Comparison of ENCODE assay signal across 23 mouse cellular contexts in genomic region chr2:6159219-6159618, GRCm38 (mm10). TPM values are rescaled to one million over a fixed set of nuclear protein-coding genes. Genes with fewer than 3 reads are reported as not detected.
DNase-seq lines count a peak whose midpoint lies in the region; ATAC-seq and TF ChIP-seq lines count a peak whose summit lies in the region.
"Had no signal": no experiment of that assay in that cellular context is flagged by ENCODE, and none has a peak within 500 bp of the region (broad histone marks: within the 10 kb centered on the region; RNA-seq: fewer than 3 reads in every experiment).

No protein-coding gene starts in this region.

- WGBS in heart, embryonic 10.5 days: 79% methylated on average over 9 of the region's 9 CpGs
- 65% methylated on average over 9 of the region's 9 CpGs for WGBS in liver, embryonic 12.5 days (ENCODE audit: insufficient replicate concordance)
- 70% methylated on average over 9 of the region's 9 CpGs for WGBS in liver, postnatal 0 days (ENCODE audit: insufficient replicate concordance)

- TF ChIP-seq EP300 in liver, postnatal 0 days (IDR thresholded peaks at IDR 0.05; ENCODE audit: low read depth): no peak

- peaks cover 22% of the 10 kb centered on the region for H3K4me1 ChIP-seq in heart, embryonic 10.5 days
- peaks cover 29% of the 10 kb centered on the region for H3K4me1 ChIP-seq in liver, embryonic 12.5 days
- H3K4me1 ChIP-seq in liver, postnatal 0 days (ENCODE audit: insufficient read depth): no peaks in the 10 kb centered on the region; the same call in 1 of the 2 replicates

- peak; percentile 41 for DNase-seq in heart, adult 11 months
- no peak for DNase-seq in heart, embryonic 10.5 days (ENCODE audit: low spot score)
- DNase-seq in liver, postnatal 0 days: no peak
- no peak for DNase-seq in spleen, postnatal 10 days (ENCODE audit: low spot score in 2 of 2)
- no peak for DNase-seq in layer of hippocampus, adult 8-10 months (ENCODE audit: low spot score in 2 of 2)
- DNase-seq: adrenal gland, postnatal 14 days; cerebellum, adult 11-12 months; cerebellum, adult 9-10 months; cerebellum, postnatal 25 days; gastrocnemius, adult 2 months; gastrocnemius, postnatal 36 days; heart, adult 2 months had no signal

- no peaks in the 10 kb centered on the region for H3K36me3 ChIP-seq in heart, embryonic 10.5 days
- H3K36me3 ChIP-seq in liver, embryonic 12.5 days: no peaks in the 10 kb centered on the region
- H3K36me3 ChIP-seq in liver, postnatal 0 days (replicated peaks; ENCODE audit: insufficient read depth, low read length): no peaks in the 10 kb centered on the region
- H3K36me3 ChIP-seq: embryonic facial prominence, embryonic 15.5 days; forebrain, embryonic 10.5 days; heart, embryonic 12.5 days; hindbrain, embryonic 10.5 days had no signal

- H3K4me3 ChIP-seq in heart, embryonic 10.5 days: no peak overlapping the region
- H3K4me3 ChIP-seq in liver, embryonic 12.5 days: no peak overlapping the region
- H3K4me3 ChIP-seq in liver, postnatal 0 days (ENCODE audit: low read depth, low read length): no peak overlapping the region
- H3K4me3 ChIP-seq: embryonic facial prominence, embryonic 15.5 days; erythroblast, embryonic 14.5 days; forebrain, embryonic 10.5 days; gastrocnemius, adult 2 months; heart, adult 2 months; heart, embryonic 12.5 days; hindbrain, embryonic 10.5 days had no signal

- 0 out of 2 replicates have a peak, but pooled peaks have one; percentile 35 for ATAC-seq in liver, embryonic 12.5 days
- ATAC-seq in liver, postnatal 0 days: no peak
- ATAC-seq in megakaryocyte, adult 5-6 weeks (ENCODE audit: poor library complexity, severe bottlenecking): peak; percentile 66
- ATAC-seq: activated CD4-positive, CD25-positive, alpha-beta regulatory T cell, adult 4 months; forebrain, embryonic 14.5 days; Patski had no signal

- H3K27me3 ChIP-seq in heart, embryonic 10.5 days (ENCODE audit: insufficient read depth, poor library complexity, severe bottlenecking): no peaks in the 10 kb centered on the region
- H3K27me3 ChIP-seq in liver, embryonic 12.5 days (replicated peaks): no peaks in the 10 kb centered on the region
- H3K27me3 ChIP-seq in liver, postnatal 0 days (ENCODE audit: insufficient read depth, low read length): no peaks in the 10 kb centered on the region
- H3K27me3 ChIP-seq: embryonic facial prominence, embryonic 15.5 days; heart, embryonic 12.5 days; Patski had no signal

- H3K27ac ChIP-seq in heart, embryonic 10.5 days: no peak overlapping the region
- peak overlapping the region; percentile 57; the same call in 1 of the 2 replicates for H3K27ac ChIP-seq in liver, embryonic 12.5 days
- H3K27ac ChIP-seq in liver, postnatal 0 days (ENCODE audit: low read depth): no peak overlapping the region
- H3K27ac ChIP-seq: forebrain, embryonic 10.5 days; gastrocnemius, adult 2 months; heart, adult 2 months; hindbrain, embryonic 10.5 days; hindbrain, embryonic 14.5 days had no signal

- no peaks in the 10 kb centered on the region for H3K9me3 ChIP-seq in heart, embryonic 10.5 days
- no peaks in the 10 kb centered on the region for H3K9me3 ChIP-seq in liver, embryonic 12.5 days (replicated peaks)
- no peaks in the 10 kb centered on the region for H3K9me3 ChIP-seq in liver, postnatal 0 days (ENCODE audit: low read length)
- H3K9me3 ChIP-seq: embryonic facial prominence, embryonic 15.5 days; forebrain, embryonic 10.5 days; heart, embryonic 12.5 days; hindbrain, embryonic 10.5 days had no signal

- no peak overlapping the region for H3K9ac ChIP-seq in liver, embryonic 12.5 days
- H3K9ac ChIP-seq in liver, postnatal 0 days (replicated peaks): no peak overlapping the region
- H3K9ac ChIP-seq: embryonic facial prominence, embryonic 15.5 days; heart, embryonic 12.5 days; hindbrain, embryonic 14.5 days had no signal

- H3K4me2 ChIP-seq in liver, embryonic 12.5 days: no peak overlapping the region
- H3K4me2 ChIP-seq in liver, postnatal 0 days (ENCODE audit: low read depth, low read length): no peak overlapping the region
- H3K4me2 ChIP-seq: embryonic facial prominence, embryonic 15.5 days; heart, embryonic 12.5 days; hindbrain, embryonic 14.5 days had no signal

- no peak for TF ChIP-seq CTCF in liver, postnatal 0 days (IDR thresholded peaks at IDR 0.05; ENCODE audit: low read depth)

RNA-seq across cellular contexts. Expression of gene Proser2, which starts 29.2 kb away (rescaled TPM):
- 11.0 and 12.6 TPM in 2 replicates for polyA plus RNA-seq in heart, embryonic 10.5 days (2016; fragmentation: Nextera tagmentation; extraction: Ambion mirVana)
- polyA plus RNA-seq in liver, embryonic 12.5 days (2016; fragmentation: Nextera tagmentation; extraction: Ambion mirVana): 7.0 and 8.1 TPM in 2 replicates
- 10.3 and 15.8 TPM in 2 replicates for polyA plus RNA-seq in liver, postnatal 0 days (2015; fragmentation: Nextera tagmentation; extraction: Ambion mirVana)
- total RNA-seq in megakaryocyte, adult 5-6 weeks (2015): not detected in 2 replicates
- 0.15 TPM in 1 of 2 replicates, not detected in the other for total RNA-seq in megakaryocyte, adult 5-6 weeks (2017)
- total RNA-seq in layer of hippocampus, adult 8-10 months (2022): 1 to 10 TPM; 1.5 to 2.4 (median 1.9) TPM
- polyA plus RNA-seq: activated CD4-positive, CD25-positive, alpha-beta regulatory T cell, adult 4 months had no signal

RNA-seq across cellular contexts. Expression of gene Echdc3, which starts 53.6 kb away (rescaled TPM):
- polyA plus RNA-seq in heart, embryonic 10.5 days (2016; fragmentation: Nextera tagmentation; extraction: Ambion mirVana): 7.2 and 9.9 TPM in 2 replicates
- 4.7 and 4.8 TPM in 2 replicates for polyA plus RNA-seq in liver, embryonic 12.5 days (2016; fragmentation: Nextera tagmentation; extraction: Ambion mirVana)
- 30.3 and 33.0 TPM in 2 replicates for polyA plus RNA-seq in liver, postnatal 0 days (2015; fragmentation: Nextera tagmentation; extraction: Ambion mirVana)
- total RNA-seq in megakaryocyte, adult 5-6 weeks (2015): 0.18 and 1.2 TPM in 2 replicates
- not detected in 2 replicates for total RNA-seq in megakaryocyte, adult 5-6 weeks (2017)
- 1 to 10 TPM in 2 of 4 experiments, under 1 TPM in 2; 0.23 to 1.5 (median 0.90) TPM for total RNA-seq in layer of hippocampus, adult 8-10 months (2022)
- polyA plus RNA-seq: activated CD4-positive, CD25-positive, alpha-beta regulatory T cell, adult 4 months had no signal
